Mouse (Mus musculus) splenic B cell, adult 2 months (primary cell): ENCODE measurements at regions not wholly inside any gene's neighbourhood (a gene's known extent, or its start where the extent isn't known, plus 50 kb on each side); places are given as distances from the start of the nearest gene placed in this dataset.

Experiments
- DNase-seq: peaks from one replicate; pipeline ENCODE4 v3.0.0-alpha.2; 2011; ENCODE audit warnings: low read depth, low spot score
- H3K27me3 ChIP-seq: 2 replicates; pipeline ENCODE4 v1.6.1; 2012; ENCODE audit warnings: mild to moderate bottlenecking, low read length, moderate library complexity, mixed read lengths; ENCODE audit not compliant: control insufficient read depth, poor library complexity, insufficient read depth, severe bottlenecking
- H3K36me3 ChIP-seq: 2 replicates; pipeline ENCODE4 v1.6.1; 2012; ENCODE audit warnings: mild to moderate bottlenecking, low read length, moderate library complexity, mixed read lengths; ENCODE audit not compliant: control insufficient read depth, poor library complexity, insufficient read depth, severe bottlenecking

DNA sequence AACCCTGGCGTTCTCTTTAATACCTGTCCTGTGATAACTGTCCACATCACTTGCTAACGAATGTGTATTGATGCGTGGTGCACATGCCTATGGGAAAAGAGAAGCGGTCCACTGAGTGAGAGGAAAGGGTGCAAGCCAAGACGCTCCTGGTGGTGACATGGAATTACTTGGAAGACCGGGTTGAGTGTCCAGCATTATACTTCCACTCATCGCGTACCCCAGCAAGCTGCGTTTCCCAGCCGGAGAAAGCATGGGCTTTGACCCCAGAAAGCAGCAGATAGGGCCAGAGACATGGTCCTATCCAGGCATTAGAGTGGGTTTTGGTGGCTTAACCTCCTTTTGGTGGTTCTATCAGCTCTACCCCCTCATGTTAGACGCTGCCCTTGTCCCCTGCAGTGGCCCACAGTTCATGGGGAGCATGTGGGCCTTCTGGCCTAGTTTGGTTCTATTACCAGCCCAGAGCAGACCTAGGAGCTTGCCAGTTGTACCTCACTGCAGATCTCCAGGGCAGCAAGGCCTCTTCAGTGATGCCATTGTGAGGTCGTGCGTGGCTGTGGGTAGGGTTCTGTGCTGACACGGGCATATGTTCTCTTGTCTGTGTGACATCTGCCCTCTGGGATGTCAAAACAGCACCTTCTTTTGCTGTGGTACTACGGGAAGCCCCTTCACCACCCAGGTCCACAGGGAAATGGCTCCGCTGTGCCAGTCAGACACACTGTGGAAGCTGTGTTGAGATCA lies 903.3 kb upstream of the Car8 start:
- no peaks in the 10 kb centered on the region for H3K27me3 ChIP-seq
- H3K36me3 ChIP-seq: no peaks in the 10 kb centered on the region
- no peak for DNase-seq

DNA sequence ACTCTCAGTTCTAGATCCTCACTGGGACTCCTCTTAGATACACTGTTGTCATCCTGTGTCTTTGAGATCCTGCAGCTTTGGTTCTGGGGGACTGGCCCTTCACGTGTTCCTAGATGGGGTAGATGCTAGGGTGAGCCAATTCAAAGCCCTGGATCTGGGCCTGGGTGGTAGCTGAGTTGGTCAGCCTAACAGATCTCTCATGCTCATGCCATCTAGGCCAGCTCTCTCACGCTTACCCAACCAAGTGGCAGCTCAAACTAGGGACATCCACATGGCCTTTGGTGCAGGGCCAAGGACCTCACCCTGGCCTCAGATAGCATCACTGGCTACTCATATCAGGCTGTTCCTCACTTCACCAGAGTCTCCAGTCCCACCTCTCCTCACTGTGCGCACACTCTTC lies 901.9 kb upstream of the Car8 start:
- H3K36me3 ChIP-seq: no peaks in the 10 kb centered on the region
- no peaks in the 10 kb centered on the region for H3K27me3 ChIP-seq
- no peak for DNase-seq

DNA sequence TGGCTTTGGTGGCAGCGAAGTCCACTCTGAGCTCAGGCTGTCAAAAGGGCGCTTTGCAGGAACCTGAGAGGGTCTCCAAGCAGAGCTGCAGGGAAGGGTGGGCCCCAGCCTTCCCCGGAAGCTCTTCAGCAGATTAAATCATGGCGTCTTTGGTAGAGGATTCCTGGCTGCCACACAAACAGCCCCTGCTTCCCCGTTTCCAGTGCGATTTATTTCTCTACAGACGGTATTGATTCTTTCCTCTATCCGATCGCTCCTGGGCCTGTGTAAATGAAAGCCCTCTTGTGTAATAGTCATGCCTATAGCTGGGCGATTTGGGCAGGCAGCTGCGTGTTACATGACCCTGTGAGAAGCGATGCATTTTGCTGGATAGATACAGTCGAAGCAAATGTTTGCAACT lies 897.8 kb upstream of the Car8 start:
- Histone ChIP-seq H3K27me3 (no peaks in the 10 kb centered on the region), H3K36me3 (no peaks in the 10 kb centered on the region)
- no peak for DNase-seq

DNA sequence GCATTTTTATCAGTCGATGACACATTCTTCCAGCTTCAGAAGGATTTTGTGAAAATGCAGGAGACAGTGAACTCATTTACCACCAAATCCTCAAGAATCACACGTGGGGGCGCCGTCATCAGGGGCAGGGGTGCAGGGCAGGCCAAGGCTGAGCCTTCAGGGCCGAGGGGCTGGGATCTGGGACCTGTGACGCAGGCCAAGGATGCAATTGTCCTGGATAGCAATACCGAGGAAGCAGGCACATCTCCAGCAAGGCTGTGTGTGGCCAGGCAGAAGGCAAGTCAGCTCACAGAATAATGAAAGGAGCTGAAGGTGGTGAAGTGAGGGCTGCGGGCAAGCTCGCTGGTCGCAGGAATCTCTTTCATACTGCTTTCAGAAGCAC lies 897.3 kb upstream of the Car8 start:
- no peak for DNase-seq
- H3K36me3 ChIP-seq: no peaks in the 10 kb centered on the region
- no peaks in the 10 kb centered on the region for H3K27me3 ChIP-seq

DNA sequence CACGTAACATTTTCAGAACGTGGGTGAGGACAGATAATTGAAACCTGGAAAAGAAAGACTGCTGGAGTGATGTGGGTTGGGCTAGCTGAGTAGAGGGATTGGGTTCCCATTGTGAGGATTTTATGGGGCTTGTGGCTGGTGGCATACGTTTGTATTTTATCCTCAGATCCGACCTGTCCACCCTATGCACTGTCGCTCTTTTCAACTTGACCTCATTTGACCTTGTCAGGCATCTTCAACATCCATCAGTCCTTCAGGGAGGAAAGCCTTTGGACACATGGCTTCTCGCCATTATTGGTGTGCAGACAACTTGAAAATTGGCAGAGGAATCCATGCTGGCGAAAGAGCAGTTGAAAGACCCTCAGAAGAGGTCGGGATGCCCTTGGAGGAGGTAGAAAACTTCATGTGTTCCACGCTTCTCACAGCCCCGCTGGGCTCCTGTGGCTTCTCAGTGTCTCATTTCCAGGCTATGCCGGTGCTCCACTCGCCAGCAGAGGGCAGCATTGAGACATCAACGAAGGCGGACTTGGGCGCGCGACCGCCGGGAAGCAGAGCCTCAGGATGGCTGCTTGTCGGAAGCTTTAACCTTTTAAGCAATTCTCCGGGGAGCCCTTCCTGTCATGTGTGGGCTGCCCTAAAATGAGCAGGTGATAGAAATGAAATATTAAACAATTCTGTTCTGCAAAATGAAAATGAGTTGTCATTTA lies 896.8 kb upstream of the Car8 start:
- Histone ChIP-seq H3K36me3 (no peaks in the 10 kb centered on the region), H3K27me3 (no peaks in the 10 kb centered on the region)
- peak; percentile 86 for DNase-seq

DNA sequence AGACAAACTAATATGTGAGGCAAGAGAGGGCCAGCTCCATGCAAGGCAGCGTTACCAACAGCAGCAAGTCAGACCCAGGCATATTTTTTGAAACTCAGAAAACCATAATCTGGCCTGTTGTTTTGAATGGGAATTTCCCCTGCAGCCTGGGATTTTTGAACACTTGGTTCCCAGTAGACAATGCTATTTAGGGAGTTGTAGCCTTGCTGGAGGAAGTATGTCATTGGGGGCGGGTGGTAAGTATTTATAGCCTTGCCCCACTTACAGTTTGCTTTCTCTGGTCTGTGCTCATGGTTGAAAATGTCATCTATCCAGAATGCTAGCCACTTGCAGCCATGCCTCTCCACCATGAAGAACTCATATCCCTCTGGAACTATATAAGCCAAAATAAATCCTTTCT lies 894.9 kb upstream of the Car8 start:
- DNase-seq: no peak
- Histone ChIP-seq H3K27me3 (no peaks in the 10 kb centered on the region), H3K36me3 (no peaks in the 10 kb centered on the region)

DNA sequence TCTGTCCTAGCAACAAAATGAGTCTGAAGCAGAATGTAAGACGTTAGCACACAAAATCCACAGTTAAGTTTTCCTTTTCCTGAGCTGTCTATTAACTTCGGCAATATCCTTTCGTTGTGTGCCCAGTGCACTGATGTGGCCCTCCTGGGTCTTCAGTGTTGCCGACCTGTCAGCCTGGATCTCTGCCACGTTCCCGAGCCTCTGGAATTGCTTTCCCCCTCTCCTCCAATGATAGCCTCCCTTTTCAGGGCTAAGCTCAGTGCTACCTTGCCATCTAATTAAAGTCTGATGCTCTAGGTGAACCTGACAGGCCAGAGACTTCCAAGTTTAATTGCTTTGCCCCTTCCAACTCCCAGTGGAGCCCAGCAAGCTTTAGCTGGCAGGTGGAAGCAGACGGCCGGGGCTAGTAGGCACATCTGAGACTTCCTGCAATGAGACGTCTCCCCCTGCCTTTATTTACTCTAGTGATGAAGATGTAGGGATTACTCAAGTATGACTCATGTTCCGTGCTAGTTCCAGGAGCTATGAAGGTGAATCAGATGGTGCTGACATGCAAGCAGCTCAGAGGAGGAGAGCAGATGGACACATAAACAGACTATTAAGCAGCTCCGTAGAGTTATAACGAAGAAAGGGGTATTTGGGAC lies 894.3 kb upstream of the Car8 start:
- DNase-seq: no peak
- H3K36me3 ChIP-seq: no peaks in the 10 kb centered on the region
- H3K27me3 ChIP-seq: no peaks in the 10 kb centered on the region

DNA sequence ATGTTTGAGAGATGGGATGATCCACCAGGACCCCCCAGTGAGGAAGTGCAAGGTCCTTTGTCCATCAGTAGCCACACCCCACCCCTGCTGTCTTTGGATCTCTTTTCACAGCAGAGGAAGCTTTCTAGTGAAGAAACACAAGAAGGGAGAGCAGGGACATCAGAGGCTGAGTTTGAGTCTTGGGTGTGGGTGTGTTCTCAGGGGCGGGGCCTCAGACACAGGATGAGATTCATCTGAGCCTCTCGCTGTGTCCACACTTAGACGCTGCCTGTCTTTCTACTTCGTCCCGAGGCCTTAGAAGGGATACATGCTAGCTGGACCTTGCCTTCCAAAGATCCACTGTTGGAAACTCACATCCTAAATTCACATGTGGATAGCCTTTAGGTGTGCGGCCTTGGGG lies 893.5 kb upstream of the Car8 start:
- no peak for DNase-seq
- H3K36me3 ChIP-seq: no peaks in the 10 kb centered on the region
- H3K27me3 ChIP-seq: no peaks in the 10 kb centered on the region

DNA sequence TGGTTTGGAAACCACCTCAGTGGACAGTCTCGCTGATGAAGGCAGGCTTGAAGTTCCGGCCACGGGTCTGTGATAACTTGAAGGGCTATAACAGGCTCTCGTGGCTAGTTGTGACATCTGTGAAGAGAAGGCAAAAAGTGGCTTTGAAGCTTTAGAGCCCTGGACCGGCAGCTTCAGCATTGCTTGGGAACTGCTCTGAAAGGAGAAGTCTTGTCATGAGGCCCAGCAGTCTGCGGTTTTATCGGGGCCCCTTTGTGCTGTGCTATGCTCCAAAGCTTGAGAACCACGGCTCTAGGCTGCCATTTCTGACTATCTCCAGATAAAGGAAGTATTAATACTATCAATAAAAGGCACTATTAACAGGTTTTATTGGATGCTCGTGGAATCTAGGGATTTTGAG lies 892.8 kb upstream of the Car8 start:
- DNase-seq: peak; percentile 32
- Histone ChIP-seq H3K36me3 (no peaks in the 10 kb centered on the region), H3K27me3 (no peaks in the 10 kb centered on the region)

DNA sequence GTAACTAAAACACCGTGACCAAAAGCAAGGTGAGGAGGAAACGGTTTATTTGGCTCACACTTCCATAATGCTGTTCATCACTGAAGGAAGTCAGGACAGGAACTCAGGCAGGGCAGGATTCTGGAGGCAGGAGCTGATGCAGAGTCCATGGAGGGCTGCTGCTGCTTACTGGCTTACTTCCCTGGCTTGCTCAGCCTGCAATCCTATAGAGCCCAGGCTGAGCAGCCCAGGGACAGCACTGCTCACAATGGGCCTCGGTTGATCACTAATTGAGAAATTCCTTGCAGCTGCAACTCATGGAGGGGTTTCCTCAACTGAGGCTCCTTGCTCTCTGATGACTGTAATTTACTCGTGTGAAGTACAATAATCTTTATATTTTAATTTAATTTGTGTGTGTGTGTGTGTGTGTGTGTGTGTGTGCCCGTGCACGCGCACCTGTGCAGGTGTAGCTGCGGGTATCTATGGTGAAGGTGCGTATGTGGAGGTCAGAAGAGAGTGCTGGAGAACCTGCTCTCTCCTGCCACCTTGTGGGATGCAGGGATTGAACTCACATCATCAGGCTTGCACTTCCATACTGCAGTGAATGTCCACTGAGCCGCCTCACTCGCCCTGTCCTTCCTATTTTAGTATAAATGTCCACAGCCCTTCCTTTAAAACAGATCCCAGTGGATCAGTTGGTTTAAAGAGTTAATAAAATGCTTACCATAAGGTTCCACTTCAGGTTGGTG lies 886.6 kb upstream of the Car8 start:
- peak; percentile 48 for DNase-seq
- Histone ChIP-seq H3K36me3 (no peaks in the 10 kb centered on the region), H3K27me3 (no peaks in the 10 kb centered on the region)

DNA sequence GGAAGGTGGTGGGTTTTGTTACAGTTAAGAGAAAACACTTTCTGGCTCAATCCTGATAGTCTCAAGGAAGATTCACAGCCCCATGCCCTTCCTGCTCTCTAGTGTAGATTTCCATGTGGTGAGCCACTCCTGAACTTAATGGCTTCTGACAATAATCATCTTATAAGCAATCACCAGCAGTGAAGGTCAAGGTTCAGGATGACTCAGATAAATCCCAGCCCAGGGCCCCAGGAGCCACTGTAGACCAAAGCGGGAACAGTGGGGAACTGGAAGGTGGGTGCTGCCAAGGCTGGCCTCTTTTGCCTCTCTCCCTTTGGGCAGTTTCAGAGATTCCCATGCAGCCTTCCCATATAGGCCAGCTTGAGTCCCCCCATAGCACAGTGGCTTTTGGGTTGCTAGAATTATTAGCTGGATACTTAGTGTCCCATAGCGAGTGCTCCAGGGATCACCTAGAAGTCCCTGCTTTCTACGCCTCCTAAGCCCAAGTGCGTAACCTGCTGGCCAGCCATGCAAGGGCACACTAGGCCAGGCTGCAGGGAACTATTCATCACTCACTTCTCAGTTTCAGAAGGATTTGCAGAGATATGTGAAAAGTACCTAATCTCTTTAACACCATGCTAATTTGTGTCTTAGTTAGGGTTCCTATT lies 885.9 kb upstream of the Car8 start:
- Histone ChIP-seq H3K27me3 (no peaks in the 10 kb centered on the region), H3K36me3 (no peaks in the 10 kb centered on the region)
- DNase-seq: no peak

DNA sequence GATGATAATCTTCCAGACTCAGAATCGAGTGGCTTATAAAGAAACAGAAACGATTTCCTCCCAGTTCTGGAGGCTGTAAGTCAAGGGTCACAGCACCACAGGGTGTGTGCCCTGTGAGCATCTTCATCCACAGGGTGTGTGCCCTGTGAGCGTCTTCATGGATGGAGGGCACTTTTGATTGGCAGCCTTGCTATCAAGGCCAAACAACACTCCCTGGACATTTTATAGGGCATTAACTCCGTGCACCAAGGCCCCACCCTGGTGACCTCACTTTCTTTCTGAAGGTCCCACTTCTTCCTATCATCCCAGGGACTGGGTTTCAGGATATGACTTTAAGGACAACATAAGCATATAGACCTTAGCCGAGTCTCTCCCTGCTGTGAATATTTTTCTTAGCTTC lies 885.3 kb upstream of the Car8 start:
- Histone ChIP-seq H3K36me3 (no peaks in the 10 kb centered on the region), H3K27me3 (no peaks in the 10 kb centered on the region)
- DNase-seq: no peak

DNA sequence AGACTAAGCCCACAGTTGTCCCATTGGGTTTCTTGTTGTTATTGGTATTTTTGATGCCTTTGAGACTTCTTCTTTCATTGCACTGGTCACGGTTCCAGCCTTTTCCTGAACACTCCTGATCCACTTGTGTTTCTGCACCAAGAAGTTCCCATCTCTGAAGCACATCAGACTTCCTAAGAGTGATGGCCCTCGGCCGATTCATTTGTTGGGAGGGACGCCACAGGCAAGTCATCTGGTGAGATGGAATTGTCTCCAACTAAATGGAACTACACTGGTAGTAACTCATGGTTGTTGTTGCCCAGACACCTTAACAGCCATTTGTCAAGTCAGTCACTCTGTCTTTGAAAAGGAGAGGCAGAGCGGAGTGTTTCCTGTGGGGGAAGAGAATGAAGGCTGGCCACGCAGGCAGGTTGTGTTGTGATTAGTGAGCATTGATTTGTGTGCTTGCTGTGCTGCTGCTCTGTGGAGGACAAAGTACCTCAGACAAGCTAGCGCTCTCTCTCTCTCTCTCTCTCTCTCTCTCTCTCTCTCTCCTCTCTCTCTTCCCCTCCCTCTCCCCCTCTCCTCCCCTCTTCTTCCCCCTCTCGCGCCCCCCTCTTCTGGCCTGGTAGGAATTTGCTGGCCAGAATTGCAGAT lies 884.7 kb upstream of the Car8 start:
- Histone ChIP-seq H3K27me3 (no peaks in the 10 kb centered on the region), H3K36me3 (no peaks in the 10 kb centered on the region)
- DNase-seq: no peak

DNA sequence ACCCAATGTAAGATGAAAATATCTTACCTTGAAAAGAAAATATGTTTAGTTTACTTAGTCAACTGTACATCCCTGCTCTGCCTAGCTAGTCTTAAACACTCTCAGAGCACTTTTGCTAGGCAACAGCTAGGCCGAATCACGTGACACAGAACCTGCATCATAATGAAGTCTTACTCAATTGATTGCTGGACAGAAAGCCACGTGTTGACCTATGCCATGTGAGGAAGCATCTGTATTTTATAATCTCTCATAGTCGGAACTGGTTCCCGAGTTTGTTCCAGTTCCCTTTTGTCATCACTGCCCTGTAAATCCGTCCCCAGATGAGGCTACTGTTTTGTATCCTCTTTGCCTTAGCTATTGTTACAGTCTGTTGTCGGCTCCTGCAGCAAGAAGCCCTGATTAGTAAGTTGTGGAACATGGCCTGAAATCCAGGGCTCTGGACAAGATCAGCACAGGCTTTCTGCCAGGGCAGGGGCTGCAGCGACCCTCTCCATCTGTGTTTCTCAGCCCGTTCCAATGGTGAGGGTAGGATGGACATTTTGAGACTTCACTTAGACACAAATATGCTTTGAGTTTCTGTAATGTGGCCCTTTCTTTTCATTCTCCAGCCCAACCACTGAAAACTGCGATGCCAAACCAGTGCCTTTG lies 883.9 kb upstream of the Car8 start:
- H3K36me3 ChIP-seq: no peaks in the 10 kb centered on the region
- no peak for DNase-seq
- no peaks in the 10 kb centered on the region for H3K27me3 ChIP-seq
